Mouse (Mus musculus) right cerebral cortex, postnatal 4 days (tissue): ENCODE measurements around the gene Myo1a.
A peak's percentile ranks its signal among the peaks of the same experiment; 100 is the strongest.
"Not testable (repeated sequence)": the region's sequence is repeated elsewhere in the genome, so short reads cannot be mapped to it uniquely, and the experiment has no call there.

Experiments
- DNase-seq: peaks from one replicate; pipeline ENCODE4 v3.0.0-alpha.2; 2022

The Myo1a gene

DNA sequence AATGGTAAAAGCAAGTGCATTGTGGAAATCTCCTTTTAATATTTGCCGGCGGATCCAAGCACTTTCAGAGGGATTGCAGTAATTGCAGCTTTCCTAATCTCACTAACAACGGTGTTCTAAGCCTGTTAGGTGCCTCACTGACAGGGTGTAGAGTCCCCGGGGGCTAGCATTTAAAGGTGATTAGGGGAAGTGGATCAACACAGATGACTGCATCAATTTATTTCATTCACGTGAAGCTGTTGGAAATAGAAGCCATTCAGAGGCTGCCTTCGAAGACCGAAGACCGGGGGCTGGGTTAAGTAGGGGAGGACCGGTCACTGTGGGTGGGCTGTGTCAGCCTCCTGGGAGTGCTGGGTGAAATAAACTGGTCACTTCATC lies 26.0 kb downstream of the Myo1a start:
- DNase-seq = no peak

DNA sequence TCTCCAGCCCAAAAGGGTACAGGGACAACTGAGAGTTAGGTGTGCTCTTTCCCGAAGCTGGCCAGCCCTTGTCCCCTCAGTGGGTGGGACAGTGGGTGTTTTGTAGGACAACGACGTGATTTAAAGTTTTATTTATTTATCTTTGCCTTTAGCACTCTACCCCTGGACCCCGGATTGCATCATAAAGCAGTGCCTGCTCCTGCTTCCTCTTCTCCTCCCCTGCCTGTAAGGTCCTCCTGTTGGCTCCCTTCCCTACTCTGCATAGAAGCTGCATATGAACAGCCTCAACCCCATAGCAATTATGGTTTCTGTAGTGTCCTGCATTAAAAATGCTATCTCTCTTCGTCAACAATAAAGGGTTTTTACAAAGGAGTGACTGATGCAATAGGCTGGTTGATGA lies 26.4 kb downstream of the Myo1a start:
- DNase-seq = no peak

DNA sequence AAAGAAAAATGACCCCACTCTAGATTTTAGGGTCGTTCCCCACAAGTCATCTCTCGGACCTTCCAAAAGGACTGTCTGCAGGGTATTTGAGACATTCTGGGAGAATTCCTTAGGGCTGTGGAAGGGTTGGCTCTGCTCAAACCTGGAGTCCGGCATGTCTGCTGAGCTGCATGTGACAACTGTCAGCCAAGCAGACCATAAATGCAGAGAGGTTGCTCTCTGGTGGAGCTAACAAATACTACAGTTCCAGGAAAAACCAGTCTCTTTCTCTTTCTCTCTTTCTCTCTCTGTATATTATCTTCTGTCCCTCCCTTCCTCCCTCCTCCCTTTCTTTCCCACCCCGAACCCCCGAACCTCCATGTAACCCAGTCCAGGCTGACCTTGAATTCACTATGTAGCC lies 29.5 kb downstream of the Myo1a start:
- no peak for DNase-seq

DNA sequence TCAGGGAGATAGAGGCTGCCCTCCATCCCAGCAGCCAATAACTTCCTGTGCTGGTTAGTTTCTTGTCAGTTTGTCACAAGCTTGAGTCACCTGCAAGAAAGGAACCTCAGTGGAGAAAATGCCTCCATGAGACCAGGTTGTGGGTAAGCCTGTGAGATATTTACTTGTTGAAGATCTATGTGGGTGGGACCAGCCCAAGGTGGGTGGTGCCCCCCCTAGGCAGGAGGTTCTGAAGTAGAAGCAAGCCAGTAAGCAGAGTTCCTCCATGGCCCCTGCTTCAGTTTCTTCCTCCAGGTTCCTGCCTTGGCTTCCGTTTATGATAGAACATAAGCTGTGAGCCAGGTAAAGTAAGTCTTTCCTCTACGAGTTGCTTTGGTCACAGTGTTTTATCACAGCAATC lies 31.3 kb downstream of the Myo1a start:
- no peak for DNase-seq

DNA sequence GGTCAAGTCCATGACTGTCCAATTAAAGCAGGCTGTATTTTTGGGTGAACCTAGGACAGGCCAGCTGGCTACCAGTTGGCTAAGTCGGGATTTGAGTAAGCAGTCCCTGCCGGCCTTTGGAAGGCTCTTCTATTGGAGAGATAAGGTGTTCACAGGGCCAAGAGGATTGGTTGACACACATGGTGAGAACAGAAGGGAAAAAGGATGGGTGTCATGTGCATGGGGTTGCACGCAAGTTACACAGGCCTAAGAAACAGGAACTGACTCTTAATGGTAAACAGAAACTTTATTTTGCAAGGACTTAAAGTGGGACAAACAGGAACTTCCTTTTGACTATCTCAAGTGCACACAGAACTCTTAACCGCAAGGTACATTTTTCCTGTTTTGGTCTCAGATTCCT lies 31.9 kb downstream of the Myo1a start:
- DNase-seq = no peak

DNA sequence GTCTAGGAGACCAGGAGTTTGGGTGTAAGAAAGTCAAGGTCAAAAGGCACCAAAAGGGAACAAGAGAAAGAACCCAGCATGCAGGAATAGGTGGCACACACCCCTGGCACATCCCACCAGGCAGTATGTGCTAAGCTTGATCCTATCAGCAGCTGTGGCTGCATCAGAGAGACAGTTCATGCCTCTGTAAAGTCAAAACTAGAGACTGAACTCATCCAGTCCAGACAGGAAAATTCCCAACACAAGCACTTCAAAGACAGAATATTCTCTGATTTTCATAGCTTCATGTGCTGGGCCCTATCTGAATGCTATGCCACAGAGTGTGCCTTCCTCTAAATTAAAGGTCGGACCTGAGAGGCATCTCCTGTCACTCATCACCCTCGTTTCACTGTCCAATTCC lies 32.6 kb downstream of the Myo1a start:
- no peak for DNase-seq

DNA sequence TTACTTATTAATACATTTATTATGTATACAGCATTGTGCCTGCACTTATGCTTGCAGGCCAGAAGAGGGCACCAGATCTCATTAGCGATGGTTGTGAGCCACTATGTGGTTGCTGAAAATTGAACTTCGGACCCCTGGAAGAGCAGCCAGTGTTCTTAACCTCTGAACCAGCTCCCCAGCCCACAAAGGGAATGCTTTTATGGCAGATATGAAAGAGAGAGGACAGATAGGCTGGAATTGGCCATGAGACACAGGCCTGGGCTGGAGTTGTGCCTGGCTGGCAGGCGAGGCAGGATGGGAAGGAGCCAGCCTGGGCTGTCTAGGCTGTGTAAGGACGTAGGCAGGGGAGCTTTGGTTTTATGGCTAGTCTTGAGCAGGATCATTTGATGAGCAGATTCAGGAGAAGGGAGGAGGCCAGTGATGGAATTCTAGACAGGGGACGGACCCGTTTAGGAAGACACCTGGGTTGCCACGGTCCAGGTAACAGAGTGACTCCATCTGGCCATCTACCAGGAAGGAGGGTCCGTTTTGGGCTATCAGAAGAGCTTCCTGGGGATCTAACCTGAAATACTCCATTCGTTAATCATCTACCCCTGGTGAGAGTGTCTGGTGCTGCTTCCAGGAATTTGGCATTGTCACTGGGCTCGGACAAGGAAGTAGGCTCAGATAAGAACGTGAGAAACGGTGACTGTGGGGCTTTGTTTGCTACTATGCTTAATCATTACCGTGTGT lies 33.3 kb downstream of the Myo1a start:
- DNase-seq = no peak

DNA sequence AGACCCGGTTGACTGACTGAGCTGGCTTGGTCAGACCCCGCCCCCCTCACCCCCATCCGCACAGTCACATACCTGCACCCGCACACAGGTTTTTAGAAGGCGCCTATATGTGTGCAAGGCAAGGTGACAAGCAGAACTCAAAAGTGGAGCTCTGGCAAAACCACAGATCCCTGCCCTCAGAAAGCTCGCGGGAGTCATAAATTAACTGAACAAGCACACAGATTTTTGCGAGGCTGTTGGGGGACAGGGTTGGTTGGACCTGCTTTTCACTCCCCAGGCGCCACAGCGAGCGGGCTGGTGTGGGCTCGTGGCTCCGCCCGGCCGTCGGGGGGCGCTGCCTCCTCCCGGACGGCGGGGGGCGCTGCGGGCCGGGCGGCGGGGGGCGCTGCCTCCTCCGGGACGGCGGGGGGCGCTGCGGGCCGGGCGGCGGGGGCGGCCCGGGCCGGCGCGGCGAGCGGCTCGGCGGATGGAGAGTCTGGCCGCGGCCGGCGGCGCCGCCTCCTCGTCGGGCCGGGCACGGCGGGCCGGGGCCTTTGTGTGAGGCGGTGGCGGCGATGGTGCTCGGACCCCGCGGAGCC lies 34.2 kb downstream of the Myo1a start, which contains the start of gene Zbtb39:
Zbtb39 (plus strand) TSS at position 456 of the 578 bp plus-strand sequence.
- peak; percentile 83 for DNase-seq

DNA sequence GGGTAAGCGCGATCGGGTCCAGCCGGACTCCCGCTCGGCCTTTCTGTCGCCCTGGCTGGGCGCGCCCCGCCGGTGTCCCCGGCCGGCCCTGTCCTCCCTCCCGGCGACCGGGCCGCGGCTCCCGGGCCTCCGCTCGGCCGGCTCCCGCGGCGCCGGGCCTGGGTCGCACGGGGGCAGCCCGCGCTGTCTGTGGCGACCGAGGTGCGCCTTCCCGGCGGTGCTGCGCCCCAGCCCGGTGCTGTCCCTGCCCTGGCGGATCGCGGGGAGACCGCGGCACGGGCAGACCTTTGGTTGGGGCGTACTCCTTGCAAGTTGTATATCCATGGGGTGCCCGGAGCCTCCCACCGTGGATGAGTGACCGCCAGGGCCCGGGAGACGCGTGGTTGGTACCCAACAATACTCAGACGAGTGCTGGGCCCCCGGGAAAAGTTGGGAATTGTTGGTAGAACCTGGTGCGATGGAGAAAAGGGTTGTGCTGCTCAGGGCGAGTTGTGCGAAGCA lies 34.7 kb downstream of the Myo1a start:
- peak; percentile 38 for DNase-seq

DNA sequence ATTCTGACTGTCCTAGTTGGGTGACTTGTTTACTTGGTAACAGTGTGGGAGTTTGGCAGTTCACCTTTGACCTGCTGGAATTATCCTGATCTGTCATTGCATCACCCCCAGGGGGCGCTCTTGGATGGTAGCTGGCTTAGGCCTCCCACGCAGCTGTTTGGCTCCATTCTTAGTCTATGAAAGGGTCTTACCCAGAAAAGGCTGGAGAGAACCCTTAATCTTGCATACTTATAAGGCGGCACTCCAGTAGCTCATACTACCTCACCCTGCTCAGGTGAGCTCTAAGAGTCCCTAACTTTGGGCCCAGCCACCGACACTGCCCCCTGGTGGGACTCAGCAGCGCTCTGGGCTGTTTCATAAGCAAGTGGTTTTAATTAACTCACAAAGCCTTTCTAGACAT lies 39.7 kb downstream of the Myo1a start:
- DNase-seq = peak; percentile 64

DNA sequence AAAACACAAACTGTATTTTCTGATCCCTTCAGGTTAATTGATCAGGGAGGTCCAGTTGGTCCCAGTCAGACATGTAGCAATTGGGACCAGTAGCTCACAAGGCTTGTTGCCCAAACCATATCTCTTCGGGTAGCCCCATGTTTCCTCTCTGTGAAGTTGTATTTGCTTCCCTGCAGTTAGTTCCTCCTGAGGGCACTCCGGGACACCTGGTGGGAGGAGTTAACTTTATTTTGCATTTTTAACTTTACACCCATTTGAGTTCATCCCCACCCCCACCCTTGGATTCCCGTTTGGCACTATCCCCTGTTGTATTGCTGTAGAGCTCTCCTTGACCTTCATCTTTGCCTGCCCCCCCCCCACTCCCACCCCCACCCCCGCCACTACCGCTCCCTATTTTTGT lies 40.9 kb downstream of the Myo1a start:
- DNase-seq = no peak

DNA sequence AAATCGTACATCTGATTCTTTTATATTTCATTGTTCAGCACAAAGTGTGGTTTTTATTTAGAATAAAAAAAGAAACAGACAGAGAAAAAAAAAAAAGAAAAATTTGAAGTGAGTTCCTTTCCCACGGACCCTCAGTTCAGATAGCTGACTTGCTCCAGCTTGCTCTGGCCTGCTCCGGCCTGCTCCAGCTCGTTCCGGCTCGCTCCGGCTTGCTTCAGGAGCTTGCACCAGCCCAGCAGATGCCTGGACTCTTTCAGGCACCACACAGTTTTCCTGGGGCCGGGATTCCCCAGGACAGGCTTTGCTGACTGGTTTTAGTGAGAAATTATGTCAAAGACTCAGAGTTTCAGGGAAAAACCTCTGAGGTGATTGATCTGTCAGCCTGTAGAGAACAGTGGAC lies 42.3 kb downstream of the Myo1a start:
- no peak for DNase-seq

DNA sequence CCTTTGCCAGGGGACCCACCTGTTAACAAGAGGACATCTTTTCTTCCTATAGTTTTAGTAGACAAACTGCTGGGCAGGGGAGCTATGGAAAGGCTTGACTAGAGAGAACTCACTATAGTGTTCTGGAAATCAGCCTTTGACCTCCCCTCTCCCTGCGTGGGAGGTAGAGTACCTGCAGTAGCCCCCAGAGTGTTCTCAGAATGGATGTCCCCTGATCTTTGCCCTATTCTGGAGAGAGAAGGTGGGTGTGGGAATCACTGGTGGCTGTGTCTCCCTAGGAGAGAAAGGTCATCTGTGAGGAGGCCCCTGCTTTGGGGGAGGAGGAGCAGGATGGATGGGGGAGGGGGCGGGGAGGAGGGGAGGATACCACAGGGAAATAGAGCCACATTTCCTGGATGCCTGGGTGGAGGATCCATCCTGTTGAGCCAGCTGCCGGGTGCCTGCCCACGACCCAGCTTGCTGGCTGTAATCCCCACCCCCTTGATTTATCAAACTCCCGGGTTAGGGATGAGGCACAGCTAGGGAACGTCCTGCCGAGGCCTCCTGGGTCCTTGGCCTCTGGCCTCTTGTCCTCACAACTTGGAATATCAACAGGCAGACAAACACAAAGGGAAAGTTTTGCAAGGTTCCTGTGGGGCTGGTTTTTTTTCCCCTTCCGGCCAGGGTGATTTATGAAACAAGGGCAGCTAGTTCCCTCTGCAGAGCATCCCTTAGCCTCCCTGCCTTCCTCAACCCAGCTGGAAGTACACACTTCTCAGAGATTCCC lies 44.1 kb downstream of the Myo1a start:
- DNase-seq = no peak

DNA sequence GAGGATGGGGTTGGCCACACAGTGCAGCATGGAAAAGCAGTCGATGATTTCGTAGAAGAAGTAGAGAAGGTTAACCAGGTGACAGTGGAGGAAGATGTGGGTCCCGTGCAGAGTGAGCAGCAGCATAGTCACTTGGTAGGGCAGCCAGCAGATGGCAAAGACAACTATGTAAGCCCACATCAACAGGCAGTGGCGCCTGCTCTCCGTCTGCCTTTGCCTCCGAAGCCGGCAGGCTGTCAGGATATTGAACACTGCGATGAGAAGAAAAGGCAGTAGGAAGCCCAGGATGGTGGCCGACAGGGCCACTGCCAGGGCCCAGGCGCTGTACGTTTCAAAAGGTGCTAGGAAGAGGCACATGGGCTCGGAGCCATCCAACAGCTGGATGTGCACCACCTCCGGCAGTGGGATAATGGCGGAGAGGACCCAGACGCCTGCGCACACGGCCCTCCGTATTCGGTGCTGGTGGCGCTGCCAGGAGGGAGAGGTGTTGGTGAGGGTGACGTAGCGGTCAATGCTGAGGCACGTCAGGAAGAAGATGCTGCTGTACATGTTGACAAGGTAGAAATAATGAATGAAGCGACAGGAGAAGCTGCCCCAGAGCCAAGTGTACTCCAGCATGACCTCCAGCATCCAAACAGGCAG lies 45.3 kb downstream of the Myo1a start:
- DNase-seq = no peak

DNA sequence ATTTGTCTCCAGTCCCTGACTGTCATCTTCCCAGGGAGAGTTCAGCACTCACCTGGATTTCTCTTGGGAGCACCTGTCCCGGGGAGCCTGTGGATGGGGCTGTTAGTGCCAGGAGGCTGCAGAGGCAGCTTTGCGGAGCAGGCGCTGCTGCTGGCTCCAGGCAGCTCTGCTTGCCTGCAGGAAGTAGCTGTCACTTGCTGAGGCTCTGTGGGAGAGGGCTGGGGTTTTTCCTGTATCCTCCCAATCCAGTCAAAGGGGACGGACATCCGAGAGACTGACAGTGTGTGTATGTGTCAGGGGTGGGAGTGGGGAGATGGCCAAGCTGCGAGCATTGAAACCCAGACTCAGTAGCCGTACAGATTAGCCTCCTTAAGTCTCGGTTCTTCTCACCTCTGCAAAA lies 46.6 kb downstream of the Myo1a start, which contains the start of gene Gpr182:
Gpr182 (minus strand) TSS at position 185 of the 400 bp plus-strand sequence.
- no peak for DNase-seq

DNA sequence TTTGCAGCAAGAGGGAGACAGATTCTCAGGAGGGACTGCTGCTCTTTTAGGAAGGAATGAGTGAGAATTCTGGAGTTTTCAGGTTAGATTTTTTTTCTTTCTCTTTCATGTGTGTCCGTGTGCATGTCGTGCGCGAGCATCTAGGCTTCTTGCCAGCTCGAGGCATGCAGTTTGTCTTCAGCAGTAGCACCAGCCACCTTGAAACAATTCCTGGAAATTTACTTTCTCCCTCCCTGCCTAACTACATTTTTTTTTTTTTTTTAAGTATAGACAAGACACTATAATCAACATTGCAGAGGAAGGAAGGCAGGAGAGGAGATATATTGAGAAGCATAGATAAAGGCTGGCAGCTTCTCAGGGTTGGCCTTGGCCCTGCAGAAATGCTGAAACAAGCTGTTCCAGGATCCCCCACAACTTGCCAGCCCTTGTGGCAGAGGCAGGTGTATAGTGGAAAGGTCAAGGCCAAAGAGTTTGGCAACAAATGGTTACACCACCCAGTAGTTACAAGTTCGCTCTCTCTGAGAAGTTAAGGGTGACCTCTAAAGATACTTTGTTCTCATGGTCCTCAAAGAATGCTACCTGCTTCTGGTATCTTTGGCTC lies 49.7 kb downstream of the Myo1a start:
- no peak for DNase-seq

DNA sequence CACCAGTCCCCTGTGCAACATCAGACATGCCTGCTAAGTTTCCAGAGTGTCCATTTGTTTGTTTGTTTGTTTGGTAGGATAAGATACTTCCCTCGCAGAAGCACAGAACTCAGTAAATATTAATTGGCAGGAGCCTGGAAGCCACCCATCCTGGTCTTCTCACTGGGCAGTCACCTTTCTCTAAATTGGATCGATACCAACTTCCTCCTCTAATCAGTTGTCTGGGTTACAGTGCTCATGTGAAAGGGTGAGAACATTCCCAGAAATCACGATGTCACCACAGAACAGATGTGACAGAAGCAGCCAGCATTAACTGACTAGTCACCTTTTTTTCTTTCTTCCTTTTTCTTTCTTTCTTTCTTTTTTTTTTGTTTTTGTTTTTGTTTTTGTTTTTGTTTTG lies 50.3 kb downstream of the Myo1a start:
- DNase-seq = no peak

DNA sequence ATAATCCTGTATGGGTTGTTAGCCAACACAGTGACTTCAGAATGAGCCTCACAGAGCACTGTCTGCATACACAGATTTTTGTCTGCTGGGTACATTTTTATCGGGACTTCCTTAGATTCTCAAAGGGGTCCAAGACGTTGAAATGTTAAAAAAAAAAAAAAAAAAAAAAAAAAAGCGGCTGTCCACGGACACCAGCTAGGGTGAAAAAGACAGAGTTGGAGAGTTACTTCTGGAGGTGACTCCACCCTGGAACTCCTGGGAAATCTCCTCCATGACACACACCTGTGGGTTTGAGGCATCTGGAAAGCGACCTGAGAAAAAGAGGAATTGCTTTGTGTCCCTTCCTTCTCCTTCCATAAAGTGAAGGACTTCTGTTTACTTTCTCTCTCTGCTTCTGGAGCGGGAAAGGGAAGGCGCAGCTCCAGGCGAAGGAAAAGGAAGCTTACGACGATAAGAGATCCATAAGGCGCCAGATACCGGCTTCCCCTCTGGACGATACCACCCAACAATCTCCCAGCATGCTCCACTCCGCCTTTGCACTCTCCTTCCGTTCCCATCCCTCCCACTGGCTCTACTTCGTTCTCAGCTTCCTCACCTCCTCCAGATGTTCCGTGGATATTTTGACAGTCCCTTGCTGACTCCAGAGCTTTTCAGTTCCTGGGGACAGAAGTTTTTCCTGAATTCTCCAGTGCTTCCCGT lies 50.9 kb downstream of the Myo1a start:
- no peak for DNase-seq

DNA sequence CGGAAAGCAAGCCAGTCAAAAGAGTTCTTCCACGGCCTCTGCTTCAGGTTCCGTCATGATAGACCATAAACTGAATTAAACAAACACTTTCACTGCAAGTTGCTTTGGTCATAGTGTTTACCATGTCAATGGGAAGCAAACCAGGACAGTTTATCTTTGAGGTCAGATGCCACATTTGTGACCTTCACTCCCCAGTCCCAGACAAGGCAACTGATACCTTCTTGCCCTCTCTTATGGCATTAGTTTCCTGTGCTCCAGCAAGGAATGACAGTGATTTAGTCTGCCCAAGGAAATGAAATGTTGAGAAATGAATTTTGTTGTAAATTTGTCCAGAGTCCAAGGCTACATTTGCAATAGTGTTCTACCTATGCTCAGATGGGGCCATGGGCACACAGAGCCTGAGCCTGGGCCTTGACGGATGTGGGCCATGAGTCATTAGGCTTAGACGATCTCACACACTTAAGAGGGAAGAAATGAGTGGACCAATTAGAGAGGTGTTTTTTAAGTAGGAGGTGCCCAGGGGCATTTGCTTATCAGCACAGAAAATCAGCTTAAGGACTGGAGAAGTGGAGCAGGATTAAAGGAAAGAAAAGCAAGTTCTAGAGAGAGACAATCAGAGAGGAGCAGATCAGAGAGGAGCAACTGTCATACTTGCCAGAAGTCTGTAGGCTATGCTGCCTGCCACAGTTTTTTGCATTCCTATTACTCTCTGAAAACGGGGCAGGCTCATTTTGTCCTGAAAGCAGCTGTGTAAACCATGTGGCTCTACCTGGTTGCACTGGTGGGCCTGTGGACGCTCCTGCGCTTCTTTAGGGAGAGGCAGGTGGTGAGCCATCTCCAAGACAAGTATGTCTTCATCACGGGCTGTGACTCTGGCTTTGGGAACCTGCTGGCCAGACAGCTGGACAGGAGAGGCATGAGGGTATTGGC lies 54.5 kb downstream of the Myo1a start, which contains the start of the genes Rdh1 and Rdh16f1:
Rdh1 (plus strand) TSS at position 541 of the 930 bp plus-strand sequence.
Rdh16f1 (plus strand) TSS at position 607 of the 930 bp plus-strand sequence.
- no peak for DNase-seq

DNA sequence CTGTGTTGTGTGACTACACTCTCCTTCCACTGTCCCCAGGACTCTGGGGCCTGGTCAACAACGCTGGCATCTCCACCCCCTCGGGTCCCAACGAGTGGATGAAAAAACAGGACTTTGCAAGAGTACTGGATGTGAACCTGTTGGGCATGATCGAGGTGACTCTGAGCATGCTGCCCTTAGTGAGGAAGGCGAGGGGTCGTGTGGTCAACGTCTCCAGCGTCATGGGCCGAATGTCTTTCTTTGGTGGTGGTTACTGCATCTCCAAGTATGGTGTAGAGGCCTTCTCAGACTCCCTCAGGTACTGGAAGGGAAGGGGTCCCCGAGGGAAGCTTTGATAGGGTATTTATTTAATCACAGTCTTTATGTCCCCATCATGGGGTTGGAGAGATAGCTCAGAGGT lies 58.0 kb downstream of the Myo1a start:
- DNase-seq = not testable (repeated sequence)
